Mouse (Mus musculus) heart, embryonic 15.5 days (tissue): Measurements from ENCODE around the gene Fgf11. TPM values are rescaled to one million over a fixed set of nuclear protein-coding genes. Genes with fewer than 3 reads are reported as not detected.

Experiments used
- ATAC-seq: fragments of 200-750 bp; cut with Nextera tagmentation; replicated peaks from 2 replicates; pipeline ENCODE4 v1.8.0; 2017; ENCODE audit warnings: low read depth, moderate TSS enrichment; ENCODE audit not compliant: insufficient number of reproducible peaks, insufficient read depth, low FRiP score
- H3K27ac ChIP-seq: fragments of 300-500 bp; sonication (generic); 2 replicates; pipeline ENCODE4 v1.5.1; 2015; ENCODE audit warnings: mild to moderate bottlenecking, inconsistent platforms
- H3K27me3 ChIP-seq: fragments of 300-500 bp; sonication (generic); 2 replicates; pipeline ENCODE4 v1.6.1; 2015; ENCODE audit warnings: inconsistent platforms
- H3K36me3 ChIP-seq: fragments of 300-500 bp; sonication (generic); 2 replicates; pipeline ENCODE4 v1.6.1; 2015; ENCODE audit warnings: mild to moderate bottlenecking, inconsistent platforms
- H3K4me1 ChIP-seq: fragments of 300-500 bp; sonication (generic); replicated peaks from 2 replicates; pipeline ENCODE4 v1.6.1; 2015; ENCODE audit warnings: inconsistent platforms
- H3K4me2 ChIP-seq: fragments of 300-500 bp; sonication (generic); 2 replicates; pipeline ENCODE4 v1.6.1; 2015; ENCODE audit warnings: inconsistent platforms, mild to moderate bottlenecking, moderate library complexity
- H3K4me3 ChIP-seq: fragments of 300-500 bp; sonication (generic); 2 replicates; pipeline ENCODE4 v1.5.1; 2015; ENCODE audit warnings: mild to moderate bottlenecking, inconsistent platforms
- H3K9ac ChIP-seq: fragments of 300-500 bp; sonication (generic); 2 replicates; pipeline ENCODE4 v1.6.1; 2015; ENCODE audit warnings: mild to moderate bottlenecking, inconsistent platforms
- H3K9me3 ChIP-seq: fragments of 300-500 bp; sonication (generic); replicated peaks from 2 replicates; pipeline ENCODE4 v1.6.1; 2016; ENCODE audit warnings: inconsistent platforms
- WGBS: fragments of 180-500 bp; shearing (Covaris S2); methylation state at CpG from one replicate; pipeline ENCODE4 v1.1.7; 2015; ENCODE audit warnings: mixed read lengths; 5-methylcytosine and 5-hydroxymethylcytosine counted together
- polyA plus RNA-seq: library from polyadenylated mRNA; unstranded; fragments of >200 nt; fragmentation: Nextera tagmentation; extraction: Ambion mirVana; gene quantifications from 2 replicates; pipeline ENCODE4 v1.2.1, GENCODE M21; 2015

Gene Fgf11
- 1.8 and 2.9 TPM in 2 replicates for polyA plus RNA-seq

DNA sequence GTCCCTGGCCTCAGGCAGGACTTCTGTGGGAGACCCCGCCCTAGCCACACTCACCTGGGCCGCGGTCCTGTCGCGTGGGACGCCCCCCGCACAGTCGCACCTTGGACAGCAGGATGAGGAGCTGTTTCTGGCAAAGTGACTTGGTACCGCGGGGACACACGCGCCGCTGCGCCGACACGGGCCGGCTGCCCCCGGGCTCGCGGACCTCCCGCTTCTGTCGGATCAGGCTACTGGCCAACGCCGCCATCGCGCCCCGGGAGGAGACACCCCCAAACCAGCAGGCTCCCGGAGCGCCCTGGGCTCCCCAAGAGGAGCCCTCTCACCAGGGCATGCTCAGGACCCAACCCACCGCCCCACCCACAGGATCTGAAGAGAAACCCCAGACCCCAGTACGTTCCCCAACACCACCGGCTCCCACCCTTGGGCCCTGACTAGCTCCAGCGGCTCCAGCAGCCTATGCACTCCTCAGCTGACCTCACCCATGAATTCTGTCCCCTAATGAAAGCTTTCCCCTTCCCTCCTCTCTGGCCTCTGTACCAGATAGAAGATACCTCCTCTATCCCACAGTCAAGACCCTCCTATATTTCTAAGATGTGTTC, at the start of gene Fgf11:
Gene Fgf11 (minus strand): TSS at position 479 of the 599 bp plus-strand sequence.
- Histone ChIP-seq H3K9ac (peak within 1 kb of the TSS; percentile 62), H3K4me3 (peak within 1 kb of the TSS; percentile 62), H3K9me3 (no peaks in the 10 kb centered on the region), H3K27ac (peak within 1 kb of the TSS; percentile 72), H3K4me1 (peaks cover 63% of the 10 kb centered on the region), H3K27me3 (peaks cover 25% of the 10 kb centered on the region), H3K4me2 (peak within 1 kb of the TSS; percentile 97), H3K36me3 (no peaks in the 10 kb centered on the region)
- 2% methylated on average over 33 of the region's 33 CpGs for WGBS
- ATAC-seq: no peak

GRCm38 (mm10) chr11:69850754-69851153, 49.1 kb upstream of the Fgf11 start:
- no peak overlapping the region for H3K27ac ChIP-seq
- H3K27me3 ChIP-seq: no peaks in the 10 kb centered on the region
- no peak overlapping the region for H3K9ac ChIP-seq
- no peak for ATAC-seq
- WGBS: 75% methylated on average over 8 of the region's 8 CpGs
- H3K4me2 ChIP-seq: no peak overlapping the region
- H3K4me3 ChIP-seq: no peak overlapping the region
- peaks cover 43% of the 10 kb centered on the region for H3K36me3 ChIP-seq
- H3K4me1 ChIP-seq: peaks cover 40% of the 10 kb centered on the region
- H3K9me3 ChIP-seq: no peaks in the 10 kb centered on the region

DNA sequence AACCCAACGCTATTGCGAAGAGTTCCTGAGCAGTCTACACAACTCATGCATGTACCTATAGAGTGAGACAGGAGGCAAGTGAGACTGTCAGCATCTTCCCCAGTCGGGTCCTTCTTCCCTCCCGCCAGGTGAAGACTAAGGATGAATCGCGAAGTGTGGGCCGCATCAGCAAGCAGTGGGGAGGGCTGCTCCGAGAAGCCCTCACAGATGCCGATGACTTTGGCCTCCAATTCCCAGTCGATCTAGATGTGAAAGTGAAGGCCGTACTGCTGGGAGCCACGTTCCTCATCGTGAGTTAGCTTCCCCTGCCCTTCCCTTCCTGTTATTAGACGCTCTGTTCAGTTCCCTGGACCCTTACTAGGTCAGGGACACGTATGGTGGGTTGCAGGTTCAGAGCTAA, 48.2 kb upstream of the Fgf11 start:
- Histone ChIP-seq H3K4me3 (no peak overlapping the region), H3K9me3 (no peaks in the 10 kb centered on the region), H3K27ac (no peak overlapping the region), H3K36me3 (peaks cover 43% of the 10 kb centered on the region), H3K4me1 (peaks cover 41% of the 10 kb centered on the region), H3K9ac (no peak overlapping the region), H3K4me2 (no peak overlapping the region), H3K27me3 (no peaks in the 10 kb centered on the region)
- ATAC-seq: no peak
- WGBS: 92% methylated on average over 15 of the region's 15 CpGs

DNA sequence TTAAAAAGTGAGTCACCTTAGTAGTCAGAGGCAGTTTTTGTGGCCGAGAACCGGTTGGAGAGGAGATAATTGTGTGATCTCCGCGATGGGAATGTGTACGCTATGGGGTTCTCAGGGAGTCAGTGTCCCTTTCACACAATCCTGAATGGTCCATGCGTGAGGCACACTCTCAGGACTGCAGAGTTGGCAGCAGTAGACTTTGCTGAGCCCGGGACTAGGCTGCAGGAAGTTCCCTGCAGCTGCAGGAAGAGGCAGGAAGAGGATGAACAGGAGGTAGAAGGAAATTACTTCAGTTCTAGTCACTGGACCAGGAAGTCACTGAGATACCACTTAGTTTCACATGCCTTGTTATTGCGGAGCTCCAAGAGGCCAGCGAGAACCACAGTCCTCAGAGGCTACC, 47.5 kb upstream of the Fgf11 start:
- Histone ChIP-seq H3K36me3 (peaks cover 43% of the 10 kb centered on the region), H3K4me3 (no peak overlapping the region), H3K9me3 (no peaks in the 10 kb centered on the region), H3K9ac (no peak overlapping the region), H3K27me3 (no peaks in the 10 kb centered on the region), H3K4me1 (peaks cover 40% of the 10 kb centered on the region), H3K27ac (peak overlapping the region; percentile 53; the same call in 1 of the 2 replicates), H3K4me2 (no peak overlapping the region)
- ATAC-seq: no peak
- 79% methylated on average over 9 of the region's 9 CpGs for WGBS

- no peaks in the 10 kb centered on the region for H3K9me3 ChIP-seq
- H3K36me3 ChIP-seq: peaks cover 43% of the 10 kb centered on the region
- no peak overlapping the region for H3K27ac ChIP-seq
- H3K4me1 ChIP-seq: peaks cover 30% of the 10 kb centered on the region
- 94% methylated on average over 6 of the region's 6 CpGs for WGBS
- ATAC-seq: no peak
- H3K4me2 ChIP-seq: peak overlapping the region; percentile 82
- peak overlapping the region; percentile 76; the same call in 1 of the 2 replicates for H3K9ac ChIP-seq
- peak overlapping the region; percentile 88 for H3K4me3 ChIP-seq
- H3K27me3 ChIP-seq: no peaks in the 10 kb centered on the region
These were observed 46.4 kb upstream of the Fgf11 start for GRCm38 (mm10) chr11:69848021-69848420.

GRCm38 (mm10) chr11:69846738-69847688, 45.4 kb upstream of the Fgf11 start:
- Histone ChIP-seq H3K9ac (peak overlapping the region; percentile 76), H3K36me3 (peaks cover 37% of the 10 kb centered on the region), H3K4me3 (peak overlapping the region; percentile 88), H3K4me1 (peaks cover 29% of the 10 kb centered on the region), H3K9me3 (no peaks in the 10 kb centered on the region), H3K27ac (peak overlapping the region; percentile 97), H3K4me2 (peak overlapping the region; percentile 82), H3K27me3 (no peaks in the 10 kb centered on the region)
- WGBS: 11% methylated on average over 37 of the region's 37 CpGs
- peak; percentile 29 for ATAC-seq

DNA sequence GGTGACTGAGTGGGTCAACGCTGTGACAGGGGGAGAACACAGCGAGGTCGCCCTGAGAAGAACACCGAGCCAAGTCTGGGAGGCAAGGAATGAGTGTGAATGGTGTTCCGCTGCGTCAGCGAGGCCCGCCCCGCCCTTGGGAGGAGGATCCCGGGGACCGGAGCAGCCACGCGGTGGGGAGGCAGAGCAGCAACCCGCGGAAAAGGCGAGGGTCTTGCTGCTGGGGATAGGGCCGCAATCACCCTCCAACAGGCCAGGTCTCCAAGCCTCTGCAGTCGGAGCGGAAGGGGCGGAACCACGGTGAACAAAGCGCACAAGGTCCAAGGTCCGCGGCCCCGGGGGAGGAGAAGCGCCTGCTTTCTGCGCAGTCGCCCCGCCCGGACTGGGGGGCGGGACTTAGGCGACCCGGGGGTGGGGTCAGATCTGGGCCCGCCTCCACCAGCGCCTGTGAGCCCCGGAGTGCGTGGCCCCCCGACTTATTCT, 44.6 kb upstream of the Fgf11 start, which contains the start of gene Plscr3:
Gene Plscr3 (plus strand): TSS at position 179 of the 483 bp plus-strand sequence.
- Histone ChIP-seq H3K9me3 (no peaks in the 10 kb centered on the region), H3K27ac (peak within 1 kb of the TSS; percentile 97)
- under 1% methylated on average over 38 of the region's 38 CpGs for WGBS

DNA sequence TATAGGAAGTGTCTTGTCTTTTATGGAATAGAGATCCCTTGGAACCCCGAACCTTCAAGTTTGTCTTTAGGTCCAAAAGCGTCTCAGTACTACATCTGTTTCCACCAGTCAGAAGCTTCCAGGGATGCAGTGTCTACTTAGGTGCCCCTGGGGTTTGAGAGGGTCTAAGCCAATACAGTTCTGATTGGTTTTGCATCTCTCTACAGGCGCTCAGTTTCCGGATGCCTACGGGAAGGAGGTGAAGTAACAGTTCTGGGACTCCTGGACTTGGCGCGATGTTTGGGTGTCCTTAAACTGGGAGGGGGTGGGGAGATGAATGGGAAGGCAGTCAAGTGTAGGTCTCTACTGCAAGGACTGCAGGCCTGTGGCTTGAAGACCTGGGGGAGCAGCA, 37.1 kb upstream of the Fgf11 start:
- ATAC-seq: no peak
- H3K9ac ChIP-seq: peak overlapping the region; percentile 73
- 2% methylated on average over 7 of the region's 7 CpGs for WGBS

More for the DNA sequence above, 44.6 kb upstream of the Fgf11 start, which contains the start of gene Plscr3:
- ATAC-seq: peak; percentile 95
- peak within 1 kb of the TSS; percentile 82 for H3K4me2 ChIP-seq
- no peaks in the 10 kb centered on the region for H3K27me3 ChIP-seq
- peaks cover 31% of the 10 kb centered on the region for H3K36me3 ChIP-seq
- H3K4me1 ChIP-seq: peaks cover 29% of the 10 kb centered on the region
- peak within 1 kb of the TSS; percentile 76 for H3K9ac ChIP-seq
- peak within 1 kb of the TSS; percentile 88 for H3K4me3 ChIP-seq

GRCm38 (mm10) chr11:69837952-69838713, 36.5 kb upstream of the Fgf11 start, which contains the start of gene Tmem256:
TSS of gene Tmem256 (plus strand) at chr11:69838514.
- H3K36me3 ChIP-seq: no peaks in the 10 kb centered on the region
- WGBS: under 1% methylated on average over 34 of the region's 34 CpGs
- no peaks in the 10 kb centered on the region for H3K9me3 ChIP-seq
- H3K4me2 ChIP-seq: peak within 1 kb of the TSS; percentile 95
- H3K4me1 ChIP-seq: peaks cover 48% of the 10 kb centered on the region
- H3K27me3 ChIP-seq: peaks cover 35% of the 10 kb centered on the region
- peak; percentile 91 for ATAC-seq
- peak within 1 kb of the TSS; percentile 72 for H3K4me3 ChIP-seq
- peak within 1 kb of the TSS; percentile 85 for H3K27ac ChIP-seq
- peak within 1 kb of the TSS; percentile 73 for H3K9ac ChIP-seq

More for the DNA sequence above, 37.1 kb upstream of the Fgf11 start:
- Histone ChIP-seq H3K9me3 (no peaks in the 10 kb centered on the region), H3K27ac (peak overlapping the region; percentile 85), H3K4me3 (peak overlapping the region; percentile 72), H3K4me2 (peak overlapping the region; percentile 95), H3K27me3 (peaks cover 30% of the 10 kb centered on the region), H3K4me1 (peaks cover 43% of the 10 kb centered on the region), H3K36me3 (no peaks in the 10 kb centered on the region)

DNA sequence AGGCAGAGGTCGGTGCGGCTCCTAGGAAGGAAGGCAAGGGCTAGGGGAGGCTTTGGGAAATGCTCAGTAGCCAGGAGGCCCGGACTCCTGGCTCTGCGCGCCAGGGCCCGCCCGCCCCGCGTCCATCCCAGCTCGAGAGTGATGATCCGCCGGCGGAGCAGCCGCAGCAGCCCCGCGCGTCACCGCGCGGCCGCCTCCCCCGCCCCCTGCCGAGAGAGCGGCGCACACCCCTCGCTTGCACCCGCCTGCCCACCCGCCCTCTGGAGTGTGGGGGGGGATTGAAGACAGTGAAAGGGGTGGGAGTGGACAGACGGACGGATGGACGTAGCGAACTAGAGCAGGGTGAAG, 35.9 kb upstream of the Fgf11 start, which contains the start of gene Nlgn2:
Gene Nlgn2 (minus strand): TSS at position 181 of the 348 bp plus-strand sequence.
- Histone ChIP-seq H3K9me3 (no peaks in the 10 kb centered on the region), H3K27ac (peak within 1 kb of the TSS; percentile 85), H3K9ac (peak within 1 kb of the TSS; percentile 73), H3K4me2 (peak within 1 kb of the TSS; percentile 95), H3K27me3 (peaks cover 41% of the 10 kb centered on the region), H3K36me3 (no peaks in the 10 kb centered on the region), H3K4me1 (peaks cover 48% of the 10 kb centered on the region), H3K4me3 (peak within 1 kb of the TSS; percentile 72)
- peak; percentile 64; the same call in 1 of the 2 replicates for ATAC-seq
- WGBS: under 1% methylated on average over 30 of the region's 32 CpGs
